ENCODE assay signal across 8 mouse cellular contexts in the genomic region with DNA sequence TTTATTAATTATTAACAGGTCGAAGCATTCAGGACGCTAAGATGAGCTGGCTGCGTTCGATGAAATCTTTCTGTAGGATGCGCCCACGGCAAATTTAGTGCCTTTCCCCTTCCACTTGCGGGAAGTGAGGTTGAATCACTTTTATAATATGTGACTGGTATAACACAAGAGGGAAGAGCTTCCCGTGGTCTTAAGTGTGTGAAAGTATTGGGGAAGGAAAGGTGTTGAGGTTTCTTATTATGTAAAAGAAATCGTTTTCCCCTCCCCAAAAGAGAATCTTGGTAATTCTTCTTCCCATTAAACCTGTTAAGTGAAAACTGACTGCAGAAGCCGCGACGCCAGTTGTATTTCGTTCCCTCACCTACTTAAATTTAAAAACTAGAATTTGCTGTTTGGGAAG.
DNase-seq lines count a peak whose midpoint lies in the region; ATAC-seq lines count a peak whose summit lies in the region.

No protein-coding gene starts in this region.

- peaks cover 3 to 12% of the 10 kb centered on the region in 2 experiments for H3K4me1 ChIP-seq in heart, embryonic 14.5 days (ENCODE audit: control insufficient read depth in 2 of 2, insufficient read depth in 2 of 2, low read length in 2 of 2)
- peaks cover 77% of the 10 kb centered on the region for H3K4me1 ChIP-seq in embryonic facial prominence, embryonic 10.5 days
- H3K4me1 ChIP-seq in hindbrain, embryonic 13.5 days (replicated peaks), result peaks cover 25% of the 10 kb centered on the region
- peaks cover 21% of the 10 kb centered on the region for H3K4me1 ChIP-seq in midbrain, embryonic 12.5 days

- 24% methylated on average over 13 of the region's 13 CpGs for WGBS in heart, embryonic 14.5 days
- WGBS in embryonic facial prominence, embryonic 10.5 days, result 7% methylated on average over 13 of the region's 13 CpGs
- 10% methylated on average over 13 of the region's 13 CpGs for WGBS in hindbrain, embryonic 13.5 days
- 8% methylated on average over 13 of the region's 13 CpGs for WGBS in midbrain, embryonic 12.5 days

- H3K4me2 ChIP-seq in heart, embryonic 14.5 days (ENCODE audit: low read length), result peak overlapping the region; percentile 91
- H3K4me2 ChIP-seq in hindbrain, embryonic 13.5 days, result peak overlapping the region; percentile 94
- H3K4me2 ChIP-seq in midbrain, embryonic 12.5 days (replicated peaks), result peak overlapping the region; percentile 95

- no peaks in the 10 kb centered on the region for H3K9me3 ChIP-seq in heart, embryonic 14.5 days (ENCODE audit: control insufficient read depth, low read length)
- no peaks in the 10 kb centered on the region for H3K9me3 ChIP-seq in embryonic facial prominence, embryonic 10.5 days
- no peaks in the 10 kb centered on the region for H3K9me3 ChIP-seq in hindbrain, embryonic 13.5 days
- H3K9me3 ChIP-seq in midbrain, embryonic 12.5 days, result no peaks in the 10 kb centered on the region

- H3K9ac ChIP-seq in heart, embryonic 14.5 days (ENCODE audit: low read length), result peak overlapping the region; percentile 81
- H3K9ac ChIP-seq in hindbrain, embryonic 13.5 days, result peak overlapping the region; percentile 78
- H3K9ac ChIP-seq in midbrain, embryonic 12.5 days (replicated peaks), result no peak overlapping the region

- no peaks in the 10 kb centered on the region for H3K36me3 ChIP-seq in heart, embryonic 14.5 days (ENCODE audit: control insufficient read depth, insufficient read depth, low read length)
- no peaks in the 10 kb centered on the region for H3K36me3 ChIP-seq in embryonic facial prominence, embryonic 10.5 days (replicated peaks)
- H3K36me3 ChIP-seq in hindbrain, embryonic 13.5 days, result no peaks in the 10 kb centered on the region
- H3K36me3 ChIP-seq in midbrain, embryonic 12.5 days, result no peaks in the 10 kb centered on the region

- peaks cover 18% of the 10 kb centered on the region for H3K27me3 ChIP-seq in heart, embryonic 14.5 days (ENCODE audit: control insufficient read depth, insufficient read depth, low read length)
- peaks cover 49% of the 10 kb centered on the region for H3K27me3 ChIP-seq in embryonic facial prominence, embryonic 10.5 days (replicated peaks; ENCODE audit: low read depth, poor library complexity, severe bottlenecking)
- H3K27me3 ChIP-seq in hindbrain, embryonic 13.5 days, result peaks cover 48% of the 10 kb centered on the region
- peaks cover 48% of the 10 kb centered on the region for H3K27me3 ChIP-seq in midbrain, embryonic 12.5 days

- ATAC-seq in heart, embryonic 14.5 days (ENCODE audit: insufficient number of reproducible peaks, insufficient read depth, low FRiP score, low read depth), result no peak
- ATAC-seq in hindbrain, embryonic 13.5 days (ENCODE audit: low FRiP score), result no peak
- no peak for ATAC-seq in midbrain, embryonic 12.5 days (ENCODE audit: low FRiP score, low read depth)

- H3K4me3 ChIP-seq in heart, embryonic 14.5 days (ENCODE audit: control insufficient read depth in 1 of 2, insufficient read depth in 1 of 2, low read depth in 1 of 2, low read length in 2 of 2), result peak overlapping the region; percentile 80 to 84
- peak overlapping the region; percentile 83 for H3K4me3 ChIP-seq in embryonic facial prominence, embryonic 10.5 days
- H3K4me3 ChIP-seq in hindbrain, embryonic 13.5 days, result peak overlapping the region; percentile 69
- peak overlapping the region; percentile 73 for H3K4me3 ChIP-seq in midbrain, embryonic 12.5 days

- no peak for DNase-seq in heart, postnatal 4 days
- no peak for DNase-seq in embryonic facial prominence, embryonic 10.5 days (ENCODE audit: low spot score)
- no peak for DNase-seq in thymus, postnatal 4 days
- no peak for DNase-seq in cerebellum, adult 9-11 months
- no peak for DNase-seq in T-cell, adult 2 months (ENCODE audit: low spot score)

- H3K27ac ChIP-seq in heart, embryonic 14.5 days (replicated peaks in 1 of 2; ENCODE audit: control insufficient read depth in 1 of 2, insufficient read depth in 1 of 2, low read depth in 2 of 2, low read length in 2 of 2), result no peak overlapping the region
- H3K27ac ChIP-seq in embryonic facial prominence, embryonic 10.5 days (replicated peaks), result peak overlapping the region; percentile 88
- H3K27ac ChIP-seq in hindbrain, embryonic 13.5 days, result no peak overlapping the region
- H3K27ac ChIP-seq in midbrain, embryonic 12.5 days (replicated peaks), result no peak overlapping the region
